Mouse (Mus musculus): ENCODE measurements around the gene Spef1. TPM values are rescaled to one million over a fixed set of nuclear protein-coding genes. Genes with fewer than 3 reads are reported as not detected.

Spef1 gene
- polyA plus RNA-seq, 1 experiment from 2014 or later: 1.3 TPM

DNA sequence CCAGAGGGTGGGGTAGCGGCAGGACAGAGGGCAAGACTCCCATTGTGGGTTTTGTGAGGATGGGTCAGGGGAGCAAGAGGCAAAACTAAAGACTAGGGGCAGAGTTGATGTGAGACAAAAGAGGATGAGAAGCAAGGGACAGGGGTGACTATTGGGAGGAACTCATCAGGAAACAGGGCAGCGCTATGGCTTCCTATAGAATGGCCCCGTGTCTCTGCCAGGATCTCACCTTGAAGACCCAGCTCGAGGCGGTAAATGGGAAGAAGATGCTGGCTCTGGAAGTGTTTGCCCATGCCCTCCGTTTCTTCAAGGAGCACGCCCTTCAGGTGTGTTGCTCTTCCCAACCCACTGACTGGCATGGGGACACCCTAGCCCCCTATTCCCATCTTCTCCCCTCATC lies 48.3 kb downstream of the Spef1 start:
- Histone ChIP-seq H3K9ac (ENCODE audit: low read depth, low read length) (no peak overlapping the region), H3K27ac (ENCODE audit: low read depth, low read length) (no peak overlapping the region), H3K9me3 (ENCODE audit: control insufficient read depth, low read length) (no peaks in the 10 kb centered on the region), H3K36me3 (ENCODE audit: control insufficient read depth, insufficient read depth, low read length) (peaks cover 10% of the 10 kb centered on the region; the same call in 1 of the 2 replicates), H3K4me2 (no peak overlapping the region), H3K27me3 (replicated peaks; ENCODE audit: control insufficient read depth, insufficient read depth, low read length) (no peaks in the 10 kb centered on the region), H3K4me3 (ENCODE audit: low read depth, low read length) (no peak overlapping the region), H3K4me1 (replicated peaks; ENCODE audit: control insufficient read depth, insufficient read depth, low read length) (peaks cover 45% of the 10 kb centered on the region)
- 89% methylated on average over 7 of the region's 7 CpGs for WGBS
- ATAC-seq (replicated peaks; ENCODE audit: low FRiP score) (no peak), DNase-seq (ENCODE audit: low spot score) (no peak)

DNA sequence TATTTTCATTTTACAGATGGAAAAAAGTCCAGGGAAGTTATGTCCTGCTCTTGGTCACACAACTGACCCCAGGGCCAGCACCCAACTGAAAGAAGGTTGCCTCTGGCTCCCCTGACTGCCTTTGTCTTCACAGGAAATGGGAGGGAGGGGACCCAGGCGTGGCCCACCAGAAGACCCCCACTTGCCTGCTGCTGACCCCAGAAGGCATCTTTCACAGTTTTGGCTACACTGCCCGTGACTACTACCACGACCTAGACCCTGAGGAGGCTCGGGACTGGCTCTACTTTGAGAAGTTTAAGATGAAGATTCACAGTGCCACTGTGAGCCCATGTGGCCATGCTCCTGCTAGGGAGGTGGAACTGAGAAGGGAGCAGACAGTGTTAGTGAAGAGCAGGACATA lies 48.8 kb downstream of the Spef1 start:
- Histone ChIP-seq H3K27ac (ENCODE audit: low read depth, low read length) (no peak overlapping the region), H3K4me3 (ENCODE audit: low read depth, low read length) (no peak overlapping the region), H3K4me1 (replicated peaks; ENCODE audit: control insufficient read depth, insufficient read depth, low read length) (peaks cover 45% of the 10 kb centered on the region), H3K9ac (ENCODE audit: low read depth, low read length) (no peak overlapping the region), H3K9me3 (ENCODE audit: control insufficient read depth, low read length) (no peaks in the 10 kb centered on the region), H3K4me2 (no peak overlapping the region), H3K27me3 (replicated peaks; ENCODE audit: control insufficient read depth, insufficient read depth, low read length) (no peaks in the 10 kb centered on the region), H3K36me3 (ENCODE audit: control insufficient read depth, insufficient read depth, low read length) (peaks cover 8% of the 10 kb centered on the region; the same call in 1 of the 2 replicates)
- whole genome bisulfite sequencing: 78% methylated on average over 4 of the region's 4 CpGs
- DNase-seq (ENCODE audit: low spot score): no peak
- no peak for ATAC-seq (replicated peaks; ENCODE audit: low FRiP score)

DNA sequence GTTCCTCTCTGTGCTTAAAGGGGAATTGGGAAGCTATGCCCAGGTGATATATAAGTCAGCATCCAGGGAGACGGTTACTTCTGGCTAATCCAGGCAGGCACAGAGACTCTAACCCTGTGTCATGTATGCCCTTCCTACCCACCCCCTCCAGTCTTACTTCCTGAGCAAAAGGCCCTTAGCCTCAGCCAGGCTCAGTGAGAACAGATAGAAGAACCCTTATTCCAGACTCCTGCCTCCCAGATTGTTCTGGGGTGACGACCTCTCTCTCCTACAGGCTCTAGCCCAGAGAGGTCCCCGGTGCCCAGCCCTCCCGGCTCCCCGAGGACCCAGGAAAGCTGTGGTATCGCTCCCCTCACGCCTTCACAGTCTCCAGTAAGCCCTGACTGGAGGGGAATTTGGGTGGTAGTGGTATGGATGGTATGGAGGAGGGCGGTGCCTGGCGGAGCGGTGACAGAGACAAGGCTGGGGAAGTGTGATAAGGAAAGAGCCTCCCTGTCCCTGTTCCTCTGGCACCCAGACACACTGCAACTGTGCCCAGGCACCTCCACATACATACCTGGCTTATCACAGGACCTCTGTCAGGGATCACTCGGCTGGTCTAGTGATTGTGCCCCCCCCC lies 51.5 kb downstream of the Spef1 start:
- DNase-seq (ENCODE audit: low spot score) (peak; percentile 76), ATAC-seq (replicated peaks; ENCODE audit: low FRiP score) (peak; percentile 100)
- peak overlapping the region; percentile 90 for H3K27ac ChIP-seq (ENCODE audit: low read depth, low read length)
- 11% methylated on average over 11 of the region's 11 CpGs for WGBS
- peaks cover 41% of the 10 kb centered on the region for H3K4me1 ChIP-seq (replicated peaks; ENCODE audit: control insufficient read depth, insufficient read depth, low read length)
- no peaks in the 10 kb centered on the region for H3K27me3 ChIP-seq (replicated peaks; ENCODE audit: control insufficient read depth, insufficient read depth, low read length)
- H3K4me2 ChIP-seq: peak overlapping the region; percentile 53
- H3K4me3 ChIP-seq (ENCODE audit: low read depth, low read length): peak overlapping the region; percentile 2; the same call in 1 of the 2 replicates
- peak overlapping the region; percentile 62 for H3K9ac ChIP-seq (ENCODE audit: low read depth, low read length)
- H3K9me3 ChIP-seq (ENCODE audit: control insufficient read depth, low read length): no peaks in the 10 kb centered on the region
- peaks cover 3% of the 10 kb centered on the region; the same call in 1 of the 2 replicates for H3K36me3 ChIP-seq (ENCODE audit: control insufficient read depth, insufficient read depth, low read length)

DNA sequence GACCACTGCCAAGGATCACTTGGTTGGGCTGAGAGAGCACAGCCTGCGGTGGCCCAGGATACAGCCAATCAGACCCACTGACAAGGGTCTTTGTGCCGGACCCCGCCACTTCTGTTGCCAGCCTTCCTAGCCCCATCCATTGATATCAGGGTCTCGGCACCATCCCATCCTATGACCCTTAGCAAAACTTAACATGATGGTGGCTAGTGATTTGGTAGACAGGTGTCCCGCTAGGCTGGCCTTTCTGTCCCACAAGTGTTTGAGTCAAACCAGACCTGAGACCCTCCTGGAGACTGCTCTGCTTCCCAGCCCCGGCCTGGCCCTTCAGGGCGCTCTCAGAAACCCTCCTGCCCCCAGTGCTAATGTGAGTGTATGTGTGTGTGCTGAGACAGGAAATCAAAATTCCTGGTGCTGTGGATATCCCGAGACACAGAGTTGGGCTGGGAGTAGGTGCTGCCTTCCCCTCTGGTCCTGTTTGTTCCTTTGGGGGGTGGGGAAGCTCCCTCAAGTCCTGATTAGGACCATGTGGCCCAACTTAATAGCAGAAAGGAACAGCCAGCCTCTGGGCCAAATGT lies 52.2 kb downstream of the Spef1 start:
- Histone ChIP-seq H3K9me3 (ENCODE audit: control insufficient read depth, low read length) (no peaks in the 10 kb centered on the region), H3K4me1 (replicated peaks; ENCODE audit: control insufficient read depth, insufficient read depth, low read length) (peaks cover 40% of the 10 kb centered on the region), H3K4me2 (peak overlapping the region; percentile 53), H3K9ac (ENCODE audit: low read depth, low read length) (peak overlapping the region; percentile 62), H3K36me3 (ENCODE audit: control insufficient read depth, insufficient read depth, low read length) (peaks cover 3% of the 10 kb centered on the region; the same call in 1 of the 2 replicates), H3K27ac (ENCODE audit: low read depth, low read length) (peak overlapping the region; percentile 90), H3K4me3 (ENCODE audit: low read depth, low read length) (no peak overlapping the region), H3K27me3 (replicated peaks; ENCODE audit: control insufficient read depth, insufficient read depth, low read length) (no peaks in the 10 kb centered on the region)
- ATAC-seq (replicated peaks; ENCODE audit: low FRiP score) (no peak), DNase-seq (ENCODE audit: low spot score) (peak; percentile 30)
- 73% methylated on average over 8 of the region's 8 CpGs for WGBS

DNA sequence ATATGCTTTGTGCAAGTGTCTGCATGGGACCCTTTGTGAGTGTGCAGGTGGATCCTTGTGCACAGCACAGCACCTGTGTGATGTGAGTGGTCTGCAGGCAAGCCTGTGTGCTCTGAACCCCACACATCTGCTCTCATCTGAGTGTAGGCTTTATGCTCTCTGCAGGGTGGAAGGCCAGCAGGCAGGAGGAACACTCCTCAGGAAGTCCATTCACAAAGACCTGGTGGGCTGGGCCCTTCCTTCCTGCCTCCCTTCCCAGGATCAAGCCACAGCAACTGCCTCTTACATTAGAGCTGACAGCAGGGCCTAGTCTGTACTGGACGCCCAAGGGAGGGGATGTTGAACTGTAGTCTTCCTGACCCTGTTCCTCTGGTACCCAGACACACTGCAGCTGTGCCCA lies 52.7 kb downstream of the Spef1 start:
- WGBS: 41% methylated on average over 1 of the region's 1 CpGs

DNA sequence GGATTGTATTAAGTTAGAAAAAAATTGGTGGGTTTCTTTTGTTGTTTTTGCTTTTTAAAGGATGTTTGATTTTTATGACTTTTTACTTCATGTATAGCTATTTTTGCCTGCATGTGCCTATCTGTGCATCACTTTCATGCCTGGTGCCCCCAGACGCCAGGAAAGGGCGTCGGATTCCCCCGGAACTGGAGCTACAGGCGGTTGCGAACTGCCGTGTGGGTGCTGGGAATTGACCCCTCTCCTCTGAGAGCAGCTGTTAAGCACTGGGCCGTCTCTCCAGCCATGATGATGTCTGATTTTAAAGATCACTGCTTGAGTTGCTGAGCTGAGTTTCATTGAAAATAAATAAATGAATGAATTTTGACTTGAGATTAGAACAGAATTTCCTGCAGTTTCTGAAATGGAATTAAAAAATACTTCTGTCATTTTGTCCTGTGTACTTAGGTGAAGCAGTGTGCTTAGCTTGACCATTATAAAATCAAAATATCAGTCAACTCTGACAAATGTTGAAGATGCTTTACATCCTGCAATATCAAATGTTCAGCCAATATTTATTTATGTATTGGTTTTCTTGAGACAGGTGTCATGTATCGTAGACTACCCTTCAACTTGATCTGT lies 54.0 kb downstream of the Spef1 start, which contains the start of gene Gm11037:
TSS of gene Gm11037 (plus strand) at position 568 of the 618 bp plus-strand sequence.
- DNase-seq (ENCODE audit: low spot score): no peak
- Histone ChIP-seq H3K4me2 (no peak within 1 kb of the TSS), H3K27ac (ENCODE audit: low read depth, low read length) (peak within 1 kb of the TSS; percentile 1; the same call in 1 of the 2 replicates), H3K27me3 (replicated peaks; ENCODE audit: control insufficient read depth, insufficient read depth, low read length) (no peaks in the 10 kb centered on the region), H3K9ac (ENCODE audit: low read depth, low read length) (no peak within 1 kb of the TSS), H3K36me3 (ENCODE audit: control insufficient read depth, insufficient read depth, low read length) (no peaks in the 10 kb centered on the region; the same call in 1 of the 2 replicates), H3K9me3 (ENCODE audit: control insufficient read depth, low read length) (no peaks in the 10 kb centered on the region), H3K4me1 (replicated peaks; ENCODE audit: control insufficient read depth, insufficient read depth, low read length) (peaks cover 57% of the 10 kb centered on the region), H3K4me3 (ENCODE audit: low read depth, low read length) (no peak within 1 kb of the TSS)
- no peak for ATAC-seq (replicated peaks; ENCODE audit: low FRiP score)
- WGBS: 86% methylated on average over 9 of the region's 9 CpGs

More for the DNA sequence above, 52.7 kb downstream of the Spef1 start:
- H3K9ac ChIP-seq (ENCODE audit: low read depth, low read length): peak overlapping the region; percentile 34
- H3K4me2 ChIP-seq: no peak overlapping the region
- DNase-seq (ENCODE audit: low spot score): peak; percentile 35
- H3K9me3 ChIP-seq (ENCODE audit: control insufficient read depth, low read length): no peaks in the 10 kb centered on the region
- peaks cover 3% of the 10 kb centered on the region; the same call in 1 of the 2 replicates for H3K36me3 ChIP-seq (ENCODE audit: control insufficient read depth, insufficient read depth, low read length)
- no peak for ATAC-seq (replicated peaks; ENCODE audit: low FRiP score)
- H3K27ac ChIP-seq (ENCODE audit: low read depth, low read length): peak overlapping the region; percentile 90
- no peaks in the 10 kb centered on the region for H3K27me3 ChIP-seq (replicated peaks; ENCODE audit: control insufficient read depth, insufficient read depth, low read length)
- no peak overlapping the region for H3K4me3 ChIP-seq (ENCODE audit: low read depth, low read length)
- peaks cover 44% of the 10 kb centered on the region for H3K4me1 ChIP-seq (replicated peaks; ENCODE audit: control insufficient read depth, insufficient read depth, low read length)

DNA sequence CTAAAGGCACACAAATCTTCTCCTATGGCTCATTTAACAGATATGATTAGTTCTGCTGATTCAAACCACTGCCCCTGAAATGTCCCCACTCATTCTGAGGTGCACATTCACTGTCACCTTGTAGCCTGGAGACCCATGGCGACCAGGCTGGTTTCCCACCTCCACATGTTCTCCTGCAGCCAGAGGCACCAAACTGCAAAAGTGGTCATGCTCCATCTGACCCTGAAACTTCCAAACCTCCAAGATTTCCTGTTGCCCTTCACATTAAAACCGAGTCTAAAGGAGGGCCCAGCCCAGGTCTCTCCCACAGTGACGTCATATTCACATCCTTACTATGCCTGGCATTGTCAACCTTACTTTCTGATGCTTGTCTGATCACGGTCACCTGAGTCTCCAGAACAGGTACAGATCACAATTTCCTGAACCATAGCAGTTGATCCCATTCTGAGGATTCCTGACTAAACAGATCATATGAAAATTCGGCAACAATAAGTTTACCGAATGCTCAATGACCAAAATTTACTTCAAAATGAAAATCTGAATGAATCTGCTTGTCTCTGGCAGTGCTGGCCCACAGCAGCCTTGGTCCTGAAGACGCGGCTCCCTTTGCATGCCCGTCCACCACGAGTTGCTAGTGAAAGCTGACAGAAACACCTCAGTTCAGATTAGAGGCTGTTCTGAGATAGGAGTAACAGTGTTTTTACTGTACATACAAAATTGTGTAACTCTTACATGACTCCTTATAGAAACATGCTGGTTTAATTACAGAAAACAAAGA lies 54.8 kb downstream of the Spef1 start:
- whole genome bisulfite sequencing: 84% methylated on average over 10 of the region's 10 CpGs

DNA sequence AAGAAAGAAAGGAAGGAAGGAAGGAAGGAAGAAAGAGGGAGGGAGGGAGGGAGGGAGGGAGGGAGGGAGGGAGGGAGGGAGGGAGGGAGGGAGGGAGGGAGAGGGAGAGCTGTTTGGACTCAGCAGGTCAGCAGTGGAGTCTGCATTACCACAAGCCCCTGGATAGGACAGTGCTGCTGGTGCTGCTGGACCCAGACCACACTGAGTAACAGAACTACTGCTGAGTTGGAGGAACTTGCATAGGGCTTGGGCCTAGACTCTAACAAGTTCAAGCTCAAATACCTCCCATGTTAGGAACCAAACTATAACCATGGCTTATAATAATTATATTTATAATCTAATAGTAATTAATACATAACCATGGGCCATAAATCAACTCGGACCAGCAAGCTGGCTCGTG lies 56.2 kb downstream of the Spef1 start:
- WGBS: 87% methylated on average over 2 of the region's 2 CpGs
- ATAC-seq (replicated peaks; ENCODE audit: low FRiP score): no peak
- H3K9ac ChIP-seq (ENCODE audit: low read depth, low read length): no peak overlapping the region

More for the DNA sequence above, 54.8 kb downstream of the Spef1 start:
- Histone ChIP-seq H3K9ac (ENCODE audit: low read depth, low read length) (no peak overlapping the region), H3K27me3 (replicated peaks; ENCODE audit: control insufficient read depth, insufficient read depth, low read length) (no peaks in the 10 kb centered on the region), H3K4me3 (ENCODE audit: low read depth, low read length) (no peak overlapping the region), H3K27ac (ENCODE audit: low read depth, low read length) (no peak overlapping the region), H3K36me3 (ENCODE audit: control insufficient read depth, insufficient read depth, low read length) (no peaks in the 10 kb centered on the region; the same call in 1 of the 2 replicates), H3K4me1 (replicated peaks; ENCODE audit: control insufficient read depth, insufficient read depth, low read length) (peaks cover 63% of the 10 kb centered on the region), H3K9me3 (ENCODE audit: control insufficient read depth, low read length) (no peaks in the 10 kb centered on the region), H3K4me2 (no peak overlapping the region)
- ATAC-seq (replicated peaks; ENCODE audit: low FRiP score) (no peak), DNase-seq (ENCODE audit: low spot score) (no peak)

More for the DNA sequence above, 56.2 kb downstream of the Spef1 start:
- Histone ChIP-seq H3K36me3 (ENCODE audit: control insufficient read depth, insufficient read depth, low read length) (no peaks in the 10 kb centered on the region; the same call in 1 of the 2 replicates), H3K27me3 (replicated peaks; ENCODE audit: control insufficient read depth, insufficient read depth, low read length) (no peaks in the 10 kb centered on the region), H3K4me2 (no peak overlapping the region), H3K27ac (ENCODE audit: low read depth, low read length) (no peak overlapping the region), H3K4me3 (ENCODE audit: low read depth, low read length) (no peak overlapping the region), H3K4me1 (replicated peaks; ENCODE audit: control insufficient read depth, insufficient read depth, low read length) (peaks cover 66% of the 10 kb centered on the region), H3K9me3 (ENCODE audit: control insufficient read depth, low read length) (no peaks in the 10 kb centered on the region)
- no peak for DNase-seq (ENCODE audit: low spot score)
